Mouse (Mus musculus): ENCODE measurements around the gene H2afj. TPM values are rescaled to one million over a fixed set of nuclear protein-coding genes. Genes with fewer than 3 reads are reported as not detected.
"Not testable (repeated sequence)": the region's sequence is repeated elsewhere in the genome, so short reads cannot be mapped to it uniquely, and the experiment has no call there.

H2afj gene
- total RNA-seq (2021), result 10 to 100 TPM; 80.0 to 81.9 TPM

DNA sequence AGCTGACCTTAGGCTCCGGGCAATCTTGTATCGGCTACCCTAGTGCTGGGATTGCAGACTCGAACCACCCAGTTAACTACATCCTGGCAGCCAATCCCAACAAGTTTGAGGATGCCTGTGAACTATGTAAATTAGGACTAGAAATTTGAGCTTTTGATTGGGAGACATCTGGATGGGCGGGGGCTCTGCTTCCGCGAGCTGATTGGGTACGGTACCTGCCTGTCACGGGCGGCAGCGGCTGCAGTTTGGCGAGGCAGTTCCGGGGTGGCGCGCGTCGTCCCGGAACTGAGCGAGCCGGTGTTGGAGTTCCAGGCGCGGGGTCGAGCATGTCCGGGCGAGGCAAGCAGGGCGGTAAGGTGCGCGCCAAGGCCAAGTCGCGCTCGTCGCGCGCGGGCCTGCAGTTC is at the start of gene H2afj:
Gene H2afj, plus strand, starts transcription at position 231 of the 404 bp plus-strand sequence.
- DNase-seq (ENCODE audit: extremely low spot score in 1 of 2, low spot score in 1 of 2), result peak; percentile 96 to 98

DNA sequence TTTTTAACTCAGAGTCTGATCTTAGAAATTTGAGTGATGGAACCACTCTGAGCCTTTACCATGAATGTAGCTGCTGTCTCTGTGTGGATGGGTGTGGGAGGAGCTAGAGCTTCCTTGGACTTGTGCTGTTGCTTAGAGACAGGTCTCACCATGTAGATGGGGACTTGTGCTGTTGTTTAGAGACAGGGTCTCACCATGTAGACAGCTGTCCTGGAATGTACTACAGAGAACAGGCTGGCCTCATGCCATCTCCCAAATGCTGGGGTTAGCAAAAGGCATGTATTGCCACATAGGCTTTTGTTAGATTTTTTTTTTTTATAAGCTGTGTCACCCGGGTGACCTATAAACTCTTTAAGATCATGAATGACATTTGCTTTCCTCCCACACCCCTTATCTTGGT is 44.1 kb upstream of the H2afj start:
- DNase-seq (ENCODE audit: extremely low spot score in 1 of 2, low spot score in 1 of 2), result no peak

DNA sequence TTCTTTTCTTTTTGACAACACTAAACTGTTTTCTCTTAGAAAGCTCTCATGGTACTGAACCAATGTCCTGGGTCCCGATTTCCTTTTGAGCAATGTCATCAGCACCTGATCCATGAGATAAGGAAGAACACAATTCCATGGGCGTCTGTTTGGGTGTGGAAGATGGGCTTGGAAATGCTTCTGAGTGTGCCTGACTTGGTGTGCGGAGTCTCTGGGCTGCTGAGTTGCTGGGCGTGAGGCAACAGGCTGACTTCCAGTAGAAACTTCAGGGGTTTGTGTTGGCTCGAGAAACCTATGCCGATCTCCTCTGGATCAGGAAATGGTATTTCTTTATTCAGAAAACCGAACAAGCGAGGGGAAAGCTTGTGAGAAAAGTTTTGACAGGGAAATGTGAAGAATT is 38.9 kb upstream of the H2afj start:
- no peak for DNase-seq (ENCODE audit: extremely low spot score in 1 of 2, low spot score in 1 of 2)

DNA sequence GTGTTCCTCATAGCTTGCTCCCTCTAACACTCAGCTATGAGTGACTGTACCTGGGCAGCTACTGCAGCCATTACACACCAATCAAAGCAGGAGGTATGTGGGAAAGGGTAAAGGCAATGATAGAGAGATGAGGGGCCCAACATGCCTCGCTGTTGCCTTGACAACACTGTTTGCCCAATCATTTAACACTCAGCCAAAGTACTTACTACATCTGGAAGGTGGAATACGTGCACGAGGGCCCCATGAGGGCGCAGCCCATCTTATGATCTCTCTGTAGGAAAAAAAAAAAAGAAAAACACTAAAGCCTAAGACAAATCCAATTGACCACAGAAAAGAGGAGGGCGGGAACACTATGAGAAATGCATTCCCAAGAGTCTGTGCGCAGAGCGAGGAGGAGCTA is 38.2 kb upstream of the H2afj start:
- no peak for DNase-seq (ENCODE audit: extremely low spot score in 1 of 2, low spot score in 1 of 2)

DNA sequence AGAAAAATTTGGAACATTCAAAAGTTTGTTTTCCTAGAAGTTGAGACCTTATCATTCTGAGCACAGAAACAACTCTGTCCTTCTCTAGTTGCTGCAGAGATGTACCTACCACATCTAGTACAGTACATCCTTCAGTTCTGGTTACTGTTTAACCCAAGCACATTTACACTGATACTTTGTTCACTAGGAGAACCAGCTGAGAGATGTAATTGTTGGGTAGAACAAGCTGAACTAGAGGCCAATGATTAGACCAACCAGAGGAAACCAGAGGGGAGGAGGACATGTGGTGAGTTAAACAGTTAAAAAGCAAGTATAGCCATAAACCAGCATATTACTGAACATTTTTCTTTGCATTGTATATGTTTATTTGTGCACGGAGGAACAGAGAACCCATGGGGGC is 31.7 kb upstream of the H2afj start:
- no peak for DNase-seq (ENCODE audit: extremely low spot score in 1 of 2, low spot score in 1 of 2)

DNA sequence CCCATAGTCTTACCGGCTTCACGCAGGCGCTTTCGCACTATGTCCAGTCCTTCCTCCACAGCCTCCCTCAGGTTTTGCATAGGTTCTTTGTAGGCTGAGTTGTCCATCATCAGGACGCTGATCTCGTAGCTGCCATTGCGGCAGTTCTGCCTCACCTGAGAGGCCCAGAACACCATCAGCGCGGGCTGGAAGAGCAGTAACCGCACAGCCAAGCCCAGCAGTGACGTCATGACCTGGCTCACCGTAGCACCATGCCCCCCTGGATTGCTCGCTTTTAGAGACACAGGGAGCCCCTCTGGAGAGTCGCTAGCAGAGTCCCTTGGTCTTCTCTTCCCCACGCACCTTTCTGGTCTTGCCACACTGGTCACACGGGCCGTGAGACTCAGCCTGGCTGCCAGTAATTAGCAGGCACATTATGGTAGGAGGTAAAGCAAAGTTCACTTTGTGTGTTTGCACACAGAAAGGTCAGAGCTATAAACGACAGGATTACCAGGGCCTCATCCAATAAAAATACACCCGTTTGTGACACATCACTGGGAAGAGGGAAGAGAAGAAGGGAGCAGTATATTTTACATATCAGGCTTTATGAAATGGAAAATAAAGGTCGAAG is 26.6 kb upstream of the H2afj start, which contains the start of gene Gucy2c:
Gene Gucy2c, minus strand, starts transcription at position 389 of the 610 bp plus-strand sequence.
- DNase-seq (ENCODE audit: extremely low spot score in 1 of 2, low spot score in 1 of 2), result no peak

DNA sequence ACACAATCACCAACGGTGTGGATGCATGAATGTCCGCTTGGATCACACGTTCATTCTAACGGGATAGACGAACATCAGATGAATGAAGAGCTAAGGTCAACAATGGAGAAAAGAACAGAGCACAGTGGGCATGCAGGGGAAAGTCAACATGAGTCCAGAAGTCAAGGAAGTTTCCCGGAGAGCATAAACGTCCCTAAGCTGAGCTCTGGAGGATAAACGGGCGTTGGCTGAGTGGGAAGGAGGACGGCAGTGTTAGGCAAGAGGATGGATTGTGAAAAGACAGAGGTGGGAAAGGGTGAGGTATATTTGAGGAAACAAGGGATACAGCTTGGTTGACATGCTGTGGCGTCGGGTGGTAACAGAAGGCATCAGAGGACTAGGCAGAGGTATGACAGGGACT is 25.9 kb upstream of the H2afj start:
- no peak for DNase-seq (ENCODE audit: extremely low spot score in 1 of 2, low spot score in 1 of 2)

DNA sequence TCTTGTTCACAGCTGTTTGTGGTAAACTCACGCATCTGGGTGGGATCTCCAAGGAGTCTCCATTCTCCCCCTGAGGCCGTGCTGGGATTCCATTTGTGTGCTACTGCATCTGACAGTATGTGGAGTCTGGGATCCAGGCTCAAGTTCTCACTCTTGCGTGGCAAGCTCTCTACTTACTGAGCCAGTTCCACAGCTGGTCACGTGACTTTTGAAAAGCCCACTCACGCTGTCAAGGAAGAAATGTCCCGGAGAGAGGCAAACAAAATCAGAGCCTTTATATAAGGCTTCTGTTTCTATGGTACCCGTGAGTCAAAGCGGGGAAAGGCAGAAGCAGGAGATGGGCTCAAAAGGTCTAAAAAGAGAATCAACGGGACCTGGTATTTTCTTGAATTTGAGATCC is 25.3 kb upstream of the H2afj start:
- no peak for DNase-seq (ENCODE audit: extremely low spot score in 1 of 2, low spot score in 1 of 2)

DNA sequence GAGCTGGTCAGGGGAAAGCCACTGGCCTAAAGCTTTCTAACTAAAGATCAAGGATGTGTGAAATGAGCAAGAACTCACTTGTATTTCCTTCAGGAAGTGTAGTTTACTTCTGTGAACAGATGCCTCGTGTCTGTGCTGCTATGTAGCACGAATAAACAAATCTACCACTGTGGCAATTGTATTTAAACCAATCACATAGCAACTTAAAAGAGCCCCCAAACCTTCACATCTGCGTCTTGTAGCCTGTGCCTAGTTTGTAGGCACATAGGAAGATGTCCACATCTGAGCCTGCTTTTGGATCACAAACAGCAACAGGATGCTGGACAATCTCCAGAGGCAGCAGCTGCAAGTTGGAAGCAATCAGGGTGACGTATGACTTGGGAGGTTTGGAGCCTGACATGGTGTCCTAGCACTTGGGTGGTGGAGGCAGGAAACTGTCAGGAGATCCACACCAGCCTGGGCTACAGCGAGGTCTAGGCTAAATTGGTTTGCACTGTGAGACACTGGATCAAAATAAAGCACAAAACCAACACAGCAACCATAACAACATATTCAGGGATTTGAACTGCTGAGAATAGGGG is 18.6 kb upstream of the H2afj start:
- no peak for DNase-seq (ENCODE audit: extremely low spot score in 1 of 2, low spot score in 1 of 2)

DNA sequence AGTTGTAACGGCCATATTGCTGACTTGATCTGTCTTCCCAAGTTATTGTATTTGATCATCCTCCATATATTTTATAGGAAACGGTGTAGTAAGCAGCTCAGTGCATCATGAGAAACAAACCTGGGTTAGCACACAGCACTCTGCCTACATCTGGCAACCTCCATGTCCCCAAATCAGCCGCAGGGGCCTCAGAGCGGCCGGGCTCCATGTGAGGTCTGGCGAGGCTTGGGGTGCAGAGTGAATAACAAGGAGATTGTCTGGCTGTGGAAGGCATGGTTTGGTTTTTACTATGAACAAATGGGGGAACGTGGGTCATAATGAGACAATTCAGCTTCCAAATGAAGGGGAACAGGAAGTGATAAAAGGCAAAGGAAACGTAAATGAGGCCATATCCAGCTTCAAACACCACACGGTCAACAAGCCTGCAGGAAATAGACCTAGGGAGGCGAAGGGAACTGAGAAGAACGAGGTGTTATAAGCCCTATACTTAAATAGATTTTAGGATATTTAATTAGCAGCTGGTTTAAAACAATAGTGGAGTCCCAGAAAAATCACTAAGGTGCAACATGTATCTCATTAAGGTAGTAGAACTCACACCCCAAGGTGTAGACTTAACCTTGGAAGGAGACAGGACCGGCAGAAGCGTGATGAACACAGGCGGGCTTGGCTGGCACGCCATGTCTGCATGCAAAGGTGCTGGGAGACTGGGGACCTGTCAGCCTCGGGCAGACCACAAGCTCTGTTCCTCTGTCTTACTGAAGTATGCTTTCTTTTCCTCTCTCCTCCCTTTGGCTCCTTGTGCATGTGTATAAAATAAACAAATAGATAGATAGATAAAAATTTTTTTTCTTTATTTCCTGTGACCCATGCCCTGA is 14.9 kb upstream of the H2afj start:
- no peak for DNase-seq (ENCODE audit: extremely low spot score in 1 of 2, low spot score in 1 of 2)

DNA sequence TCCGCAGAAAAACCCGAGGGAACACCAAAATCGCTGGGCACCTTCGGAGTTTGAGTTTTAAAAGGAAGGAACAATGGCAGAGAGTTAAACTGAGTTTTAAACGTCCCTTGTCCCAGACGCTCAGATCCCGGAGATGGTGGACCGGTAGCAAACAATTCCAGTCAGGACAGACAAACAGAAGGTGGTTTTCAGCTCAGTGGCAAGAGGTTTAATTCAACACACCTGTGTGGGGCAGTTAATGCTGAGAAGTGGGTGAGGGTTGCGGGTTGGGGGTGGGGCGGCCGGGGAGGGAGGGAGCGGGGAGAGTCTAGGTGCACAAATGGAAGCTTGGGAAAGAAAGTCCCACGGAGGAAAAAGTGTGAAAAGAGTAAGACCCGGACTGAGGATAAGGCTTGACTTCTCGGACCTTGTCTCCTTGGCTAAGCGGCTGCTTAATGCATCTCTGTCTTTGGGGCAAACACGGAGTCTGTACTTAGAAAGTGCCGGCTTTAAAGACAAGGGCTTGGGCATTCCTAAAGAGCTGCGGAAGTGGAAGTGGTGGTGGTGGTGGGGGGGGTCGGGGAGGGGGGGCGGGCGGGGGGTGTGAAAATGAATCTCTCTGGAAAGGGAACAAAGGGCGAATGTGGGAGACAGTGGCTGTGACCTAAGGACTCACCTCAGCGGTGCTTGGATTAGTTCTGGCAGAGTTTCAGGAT is 14.1 kb upstream of the H2afj start:
- DNase-seq (ENCODE audit: extremely low spot score in 1 of 2, low spot score in 1 of 2), result no peak

DNA sequence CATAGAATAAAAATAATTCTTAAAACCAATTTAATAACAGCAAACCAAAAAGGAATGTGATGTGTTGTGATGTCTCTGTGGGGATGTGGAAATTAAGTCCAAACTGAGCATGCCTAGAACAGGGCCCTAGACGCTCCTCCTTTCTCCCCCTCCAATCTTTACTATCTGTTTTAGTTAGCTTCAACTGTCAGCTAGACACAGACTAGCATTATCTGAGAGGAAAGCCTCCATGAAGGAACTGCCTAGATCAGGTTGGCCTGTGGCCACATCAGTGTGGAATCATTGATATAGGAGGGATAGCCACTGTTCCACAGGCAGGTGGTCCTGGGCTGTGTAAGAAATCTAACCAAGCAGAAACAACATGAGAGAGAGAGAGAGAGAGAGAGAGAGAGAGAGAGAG is 12.9 kb upstream of the H2afj start:
- DNase-seq (ENCODE audit: extremely low spot score in 1 of 2, low spot score in 1 of 2), result no peak

DNA sequence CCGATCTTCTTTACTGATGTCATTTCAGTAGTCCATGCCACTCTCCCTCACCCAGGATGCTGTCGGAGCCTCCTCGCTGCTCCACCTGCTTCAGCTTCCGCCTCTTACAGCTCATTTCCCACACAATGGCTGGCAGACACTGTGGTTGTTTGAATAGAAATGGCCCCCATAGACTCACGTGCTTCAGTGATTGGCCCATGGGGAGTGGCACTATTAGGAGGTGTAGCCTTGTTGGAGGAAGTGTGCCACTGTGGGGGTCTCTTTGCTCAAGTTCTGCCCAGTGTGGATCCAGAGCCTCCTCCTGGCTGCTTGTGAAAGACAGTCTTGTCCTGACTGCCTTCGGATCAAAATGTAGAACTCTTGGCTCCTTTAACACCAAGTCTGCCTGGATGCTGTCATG is 12.2 kb upstream of the H2afj start:
- no peak for DNase-seq (ENCODE audit: extremely low spot score in 1 of 2, low spot score in 1 of 2)

DNA sequence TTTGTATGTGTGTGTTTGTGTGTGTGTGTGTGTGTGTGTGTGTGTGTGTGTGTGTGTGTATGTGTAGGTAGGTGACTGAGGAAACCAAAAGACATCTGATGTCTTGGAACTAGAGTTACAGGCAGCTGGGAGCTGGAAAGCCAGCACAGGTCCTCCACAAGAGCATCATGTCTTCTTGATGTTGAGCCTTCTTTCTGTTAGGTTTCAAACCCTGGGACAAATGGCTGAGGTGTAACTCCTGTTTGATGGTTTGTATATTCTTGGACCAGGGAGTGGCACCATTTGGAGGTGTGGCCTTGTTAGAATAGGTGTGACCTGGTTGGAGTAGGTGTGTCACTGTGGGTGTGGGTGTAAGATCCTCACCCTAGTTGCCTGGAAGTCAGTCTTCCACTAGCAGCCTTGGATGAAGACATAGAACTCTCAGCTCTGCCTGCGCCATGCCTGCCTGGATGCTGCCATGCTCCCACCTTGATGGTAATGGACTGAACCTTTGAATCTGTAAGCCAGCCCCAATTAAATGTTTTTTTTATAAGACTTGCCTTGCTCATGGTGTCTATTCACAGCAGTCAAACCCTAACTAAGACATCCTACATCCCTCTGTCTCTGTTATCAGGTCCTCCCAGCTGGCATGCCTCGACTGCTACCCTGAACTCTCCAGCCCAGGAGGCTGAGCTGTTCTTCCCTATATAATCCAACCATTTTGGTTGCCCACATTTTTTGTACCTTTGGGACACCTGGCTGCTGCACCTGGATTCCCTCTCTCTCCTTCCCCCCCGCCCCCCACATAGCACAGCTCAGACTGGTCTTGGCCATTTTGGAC is 10.0 kb upstream of the H2afj start:
- DNase-seq (ENCODE audit: extremely low spot score in 1 of 2, low spot score in 1 of 2), result not testable (repeated sequence)

DNA sequence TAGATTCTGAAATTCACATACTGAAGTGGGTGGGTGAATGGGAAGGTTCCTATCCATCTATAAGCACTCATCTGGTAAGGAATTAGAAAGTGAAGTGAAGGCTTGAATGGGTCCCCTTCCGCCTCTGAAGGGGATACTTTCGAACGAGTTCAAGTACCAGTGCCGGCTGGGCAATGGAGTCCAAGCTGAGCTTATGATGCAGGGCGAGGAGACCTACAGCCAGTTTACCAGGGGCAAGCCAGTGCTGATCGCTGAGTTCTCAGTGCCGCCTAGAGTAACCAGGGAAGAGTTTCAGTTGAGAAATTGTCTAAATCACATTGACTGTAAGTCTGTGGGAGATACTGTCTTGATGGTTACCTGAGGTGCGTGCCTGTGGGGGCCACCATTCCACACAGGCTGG is 7.3 kb upstream of the H2afj start:
- DNase-seq (ENCODE audit: extremely low spot score in 1 of 2, low spot score in 1 of 2), result no peak

DNA sequence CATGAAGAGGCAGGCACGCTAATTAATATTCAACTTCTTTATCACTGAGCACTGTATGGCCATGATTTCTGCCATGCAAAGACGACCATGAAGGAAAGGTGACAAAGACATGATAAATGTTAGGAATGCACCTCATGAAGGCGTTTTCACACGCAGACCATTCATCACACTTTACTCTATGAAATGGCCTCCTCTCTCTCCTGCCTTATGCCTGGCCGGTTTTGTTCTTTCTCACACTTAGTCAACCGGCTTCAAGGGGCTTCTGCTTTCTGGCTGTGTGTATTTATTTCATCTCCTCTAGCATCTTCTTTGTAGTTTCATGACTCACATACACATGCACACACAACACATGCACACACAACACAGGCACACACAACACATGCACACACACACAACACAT is 6.8 kb upstream of the H2afj start:
- no peak for DNase-seq (ENCODE audit: extremely low spot score in 1 of 2, low spot score in 1 of 2)

DNA sequence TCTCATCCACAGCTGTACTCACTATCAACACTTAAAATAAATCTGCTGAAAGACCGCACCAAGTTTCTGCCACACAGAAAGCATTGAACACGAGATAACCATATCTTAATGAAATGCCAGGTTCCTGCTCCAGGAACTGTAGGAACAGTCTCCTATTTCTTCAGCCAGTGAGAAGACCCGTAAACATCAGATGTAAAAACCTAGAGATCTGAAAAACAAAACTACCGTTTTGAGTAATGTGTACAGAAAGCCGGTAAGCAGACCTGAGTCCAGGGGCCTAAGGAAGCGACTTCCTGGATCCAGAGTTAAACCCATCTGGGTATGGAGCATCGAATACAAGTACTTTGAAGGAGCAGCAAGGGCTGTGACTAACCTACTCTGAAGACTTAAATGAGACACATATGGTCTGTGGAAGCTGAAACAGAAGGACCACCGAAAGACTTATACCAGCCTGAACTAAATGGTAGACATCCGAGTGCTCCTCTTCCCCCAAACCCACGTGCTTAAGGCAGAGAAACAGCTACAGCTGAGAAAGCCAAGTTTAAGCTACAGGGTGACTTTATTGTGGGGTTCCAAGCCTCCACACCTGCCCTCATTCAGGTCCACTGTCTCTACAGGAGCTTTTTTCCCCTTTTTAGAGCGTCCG is 4.8 kb upstream of the H2afj start:
- DNase-seq (ENCODE audit: extremely low spot score in 1 of 2, low spot score in 1 of 2), result no peak

DNA sequence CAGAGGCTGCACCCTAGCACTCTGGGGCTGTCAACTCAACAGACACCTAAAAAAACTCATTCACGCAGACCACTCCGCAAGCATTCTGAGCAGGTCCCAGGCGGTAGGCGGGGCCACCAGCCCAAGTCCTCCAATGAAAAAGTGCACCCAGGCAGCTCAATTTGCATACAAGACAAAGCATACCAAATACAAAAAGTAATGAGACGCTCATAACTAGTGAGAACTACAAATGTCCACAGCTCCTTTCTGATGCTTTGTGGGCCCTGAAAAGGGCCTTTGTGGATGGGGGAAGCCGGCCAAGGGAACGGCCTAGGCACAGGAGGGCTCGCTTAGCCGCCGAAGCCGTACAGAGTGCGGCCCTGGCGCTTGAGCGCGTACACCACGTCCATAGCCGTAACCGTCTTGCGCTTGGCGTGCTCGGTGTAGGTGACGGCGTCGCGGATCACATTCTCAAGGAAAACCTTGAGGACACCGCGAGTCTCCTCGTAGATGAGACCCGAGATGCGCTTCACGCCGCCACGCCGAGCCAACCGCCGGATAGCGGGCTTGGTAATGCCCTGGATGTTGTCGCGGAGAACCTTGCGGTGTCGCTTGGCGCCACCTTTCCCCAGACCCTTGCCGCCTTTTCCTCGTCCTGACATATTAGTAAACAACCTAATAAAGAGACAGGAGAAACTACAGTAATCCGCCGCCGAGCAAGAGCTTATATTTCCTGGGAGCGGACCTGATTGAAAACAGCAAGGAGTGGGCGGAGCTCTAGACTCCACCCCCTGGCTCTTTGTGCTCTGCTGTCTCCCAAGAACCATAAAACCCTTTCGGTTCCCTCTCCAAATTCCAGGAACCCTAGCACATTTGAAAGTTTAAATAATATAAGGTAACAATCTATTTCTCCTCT is 4.1 kb upstream of the H2afj start, which contains the start of gene Hist4h4:
Gene Hist4h4, minus strand, starts transcription at position 677 of the 895 bp plus-strand sequence.
- DNase-seq (ENCODE audit: extremely low spot score in 1 of 2, low spot score in 1 of 2), result peak; percentile 98 to 99
